Mouse (Mus musculus) lung, adult 2 months (tissue): ENCODE measurements around the gene Methig1.

Source experiments
- CTCF ChIP-seq: fragments of 200-500 bp; IDR thresholded peaks from 2 replicates; pipeline ENCODE4 v1.5.1; 2011; ENCODE audit warnings: mild to moderate bottlenecking, low read length, control low read depth; ENCODE audit not compliant: insufficient read depth
- POLR2A ChIP-seq: fragments of 200-500 bp; IDR thresholded peaks from 2 replicates; pipeline ENCODE4 v1.6.1; 2011; ENCODE audit warnings: low read depth, mild to moderate bottlenecking, control low read depth, low read length, borderline replicate concordance; ENCODE audit errors: extremely low read depth

DNA sequence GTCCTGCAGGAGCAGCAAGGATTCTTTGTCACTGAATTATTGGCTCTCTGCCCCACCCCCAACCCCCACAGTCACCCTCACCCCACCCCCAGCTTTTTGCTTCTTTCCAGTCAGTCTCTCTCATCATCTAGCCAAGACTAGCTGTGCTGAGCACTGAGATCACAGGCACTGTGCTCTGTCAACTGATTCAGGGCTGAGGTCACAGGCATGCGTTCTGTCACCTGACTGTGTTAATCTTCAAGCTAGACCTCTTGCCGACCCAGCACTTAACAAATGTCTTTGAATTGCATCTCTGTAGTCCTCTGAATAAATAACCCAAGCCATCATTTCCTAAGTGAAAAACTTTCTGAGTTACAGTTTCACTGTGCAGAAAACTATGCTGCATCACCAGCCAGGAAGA lies 3.5 kb upstream of the Methig1 start:
- no peak for TF ChIP-seq CTCF
- no peak for TF ChIP-seq POLR2A
